Mouse (Mus musculus): Measurements from ENCODE around the gene Cdh19. TPM values are rescaled to one million over a fixed set of nuclear protein-coding genes. Genes with fewer than 3 reads are reported as not detected.

Gene Cdh19
- 0.19 TPM for polyA plus RNA-seq (2014; fragmentation: Illumina TruSeq; extraction: RNeasy Lipid Tissue Mini Kit (QIAGEN cat#74804); ENCODE audit: low read depth, low replicate concordance)

DNA sequence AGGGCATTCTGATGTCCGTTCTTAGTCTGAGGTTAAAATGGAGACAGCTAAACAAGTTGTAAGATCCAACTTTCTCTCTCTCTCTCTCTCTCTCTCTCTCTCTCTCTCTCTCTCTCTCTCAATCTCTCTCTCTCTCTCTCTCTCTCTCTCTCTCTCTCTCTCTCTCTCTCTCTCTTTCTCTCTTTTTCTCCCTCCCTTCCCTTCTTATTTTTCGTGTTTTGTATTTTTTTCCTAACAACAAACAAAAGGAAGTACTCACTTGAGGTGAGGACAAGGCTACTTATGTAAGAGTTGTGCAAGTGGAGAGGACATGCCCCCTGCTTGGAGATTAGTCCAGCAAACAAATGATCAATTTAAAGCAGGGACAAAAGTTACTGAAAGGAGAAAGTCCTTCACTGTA, at the start of gene Cdh19:
Gene Cdh19, minus strand, starts transcription at position 101 of the 400 bp plus-strand sequence.

All from liver, adult 10 weeks (tissue).